Mouse (Mus musculus) ES-Bruce4 (cell line): ENCODE results near the gene Chp2. TPM values are rescaled to one million over a fixed set of nuclear protein-coding genes. Genes with fewer than 3 reads are reported as not detected.
A peak's percentile ranks its signal among the peaks of the same experiment; 100 is the strongest.

Source experiments
- H3K27ac ChIP-seq: 2 replicates; pipeline ENCODE4 v1.5.1; 2012; ENCODE audit warnings: low read length, inconsistent platforms; ENCODE audit not compliant: insufficient read depth
- H3K27me3 ChIP-seq: 2 replicates; pipeline ENCODE4 v1.6.1; 2012; ENCODE audit warnings: mild to moderate bottlenecking, low read length, inconsistent platforms; ENCODE audit not compliant: control insufficient read depth, poor library complexity, insufficient read depth, severe bottlenecking
- H3K36me3 ChIP-seq: 2 replicates; pipeline ENCODE4 v1.6.1; 2012; ENCODE audit warnings: inconsistent platforms, mild to moderate bottlenecking, low read length, moderate library complexity; ENCODE audit not compliant: control insufficient read depth, poor library complexity, insufficient read depth, severe bottlenecking
- H3K4me1 ChIP-seq: one replicate; pipeline ENCODE4 v1.8.1; 2011; ENCODE audit warnings: low read length; ENCODE audit not compliant: control insufficient read depth, insufficient read depth
- H3K4me3 ChIP-seq: 2 replicates; pipeline ENCODE4 v1.5.1; 2011; ENCODE audit warnings: low read depth, mild to moderate bottlenecking, low read length
- H3K9ac ChIP-seq: 2 replicates; pipeline ENCODE4 v1.6.1; 2012; ENCODE audit warnings: low read depth, mild to moderate bottlenecking, inconsistent platforms; ENCODE audit not compliant: poor library complexity, severe bottlenecking
- H3K9me3 ChIP-seq: replicated peaks from 2 replicates; pipeline ENCODE4 v1.6.1; 2012; ENCODE audit warnings: mild to moderate bottlenecking, low read length, inconsistent platforms; ENCODE audit not compliant: control insufficient read depth, poor library complexity, insufficient read depth, severe bottlenecking
- CTCF ChIP-seq: IDR thresholded peaks from one replicate; pipeline ENCODE4 v1.8.1; 2011; ENCODE audit warnings: low read depth, low read length
- EP300 ChIP-seq: IDR thresholded peaks from 2 replicates; pipeline ENCODE4 v1.6.1; 2011; ENCODE audit warnings: low read depth, low read length; ENCODE audit not compliant: insufficient read depth
- POLR2A ChIP-seq: IDR thresholded peaks from one replicate; pipeline ENCODE4 v1.8.1; 2011; ENCODE audit warnings: low read length; ENCODE audit not compliant: insufficient read depth
- polyA plus RNA-seq: library from polyadenylated mRNA; stranded (reverse); fragments of >200 nt; gene quantifications from 2 replicates; pipeline ENCODE4 v1.2.4, GENCODE M21; 2011; ENCODE audit warnings: low read depth; ENCODE audit not compliant: missing spikeins, insufficient read depth, insufficient read length

Chp2 gene
- polyA plus RNA-seq, 1 experiment = not detected

GRCm38 (mm10) chr7:122244166-122244565, 24.9 kb downstream of the Chp2 start:
- H3K27ac ChIP-seq = no peak overlapping the region
- TF ChIP-seq POLR2A (no peak), EP300 (no peak), CTCF (no peak)

GRCm38 (mm10) chr7:122244584-122244983, 25.3 kb downstream of the Chp2 start:
- Histone ChIP-seq H3K27me3 (no peaks in the 10 kb centered on the region), H3K4me3 (no peak overlapping the region), H3K36me3 (no peaks in the 10 kb centered on the region), H3K27ac (no peak overlapping the region), H3K9me3 (no peaks in the 10 kb centered on the region), H3K9ac (no peak overlapping the region), H3K4me1 (no peaks in the 10 kb centered on the region)
- TF ChIP-seq POLR2A = no peak
- TF ChIP-seq CTCF = no peak
- TF ChIP-seq EP300 = no peak

More at GRCm38 (mm10) chr7:122244166-122244565, 24.9 kb downstream of the Chp2 start:
- H3K27me3 ChIP-seq = no peaks in the 10 kb centered on the region
- no peak overlapping the region for H3K4me3 ChIP-seq
- no peaks in the 10 kb centered on the region for H3K4me1 ChIP-seq
- no peak overlapping the region for H3K9ac ChIP-seq
- no peaks in the 10 kb centered on the region for H3K36me3 ChIP-seq
- no peaks in the 10 kb centered on the region for H3K9me3 ChIP-seq

DNA sequence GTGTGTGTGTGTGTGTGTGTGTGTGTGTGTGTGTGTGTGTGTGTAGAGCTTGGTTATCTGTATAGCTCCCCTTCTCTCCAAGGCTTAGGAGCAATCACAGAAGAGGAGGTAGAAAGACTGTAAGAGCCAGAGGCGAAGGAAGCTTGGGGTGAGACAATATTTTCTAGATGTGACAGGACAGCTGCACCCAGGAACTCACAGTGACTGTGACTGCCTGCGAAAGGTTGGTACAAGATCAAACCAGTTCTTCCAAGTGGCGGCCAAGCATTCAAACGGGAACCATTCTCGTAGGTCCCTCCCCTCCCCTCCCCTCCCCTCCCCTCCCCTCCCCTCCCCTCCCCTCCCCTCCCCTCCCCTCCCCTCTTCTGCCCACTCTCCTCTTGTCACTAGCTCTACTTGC, 26.7 kb downstream of the Chp2 start:
- Histone ChIP-seq H3K36me3 (no peaks in the 10 kb centered on the region), H3K27ac (no peak overlapping the region), H3K27me3 (no peaks in the 10 kb centered on the region), H3K9ac (no peak overlapping the region), H3K9me3 (no peaks in the 10 kb centered on the region), H3K4me1 (no peaks in the 10 kb centered on the region), H3K4me3 (no peak overlapping the region)
- TF ChIP-seq POLR2A (no peak), EP300 (no peak), CTCF (no peak)

DNA sequence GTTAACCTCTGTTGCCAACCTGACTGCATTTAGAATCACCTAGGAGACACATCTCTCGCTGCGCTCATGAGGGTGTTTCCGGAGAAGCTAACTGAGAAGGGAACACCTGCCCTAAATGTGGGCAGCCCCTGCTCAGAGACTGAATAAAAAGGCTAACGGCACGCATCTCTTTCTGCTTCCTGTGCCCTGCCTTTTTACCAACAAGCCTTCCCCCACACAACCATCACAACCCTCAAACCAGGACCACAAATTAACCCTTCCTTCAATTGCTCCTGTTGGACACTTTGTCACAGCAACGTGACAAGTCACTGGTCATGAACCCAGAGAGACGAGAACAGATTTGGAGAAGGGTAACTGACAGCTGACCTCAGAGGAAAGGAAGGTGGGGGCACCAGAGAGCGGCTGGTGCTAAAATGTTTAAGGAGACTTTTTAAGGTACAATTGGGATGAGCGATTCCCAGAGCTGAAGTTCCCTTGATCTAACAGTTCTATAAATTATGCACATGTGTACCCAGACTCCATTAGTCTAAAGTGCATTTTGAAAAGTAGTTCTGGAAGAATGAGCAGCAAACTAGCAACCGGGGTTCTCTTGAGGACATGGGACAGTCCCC, 28.1 kb downstream of the Chp2 start:
- Histone ChIP-seq H3K36me3 (no peaks in the 10 kb centered on the region), H3K27ac (no peak overlapping the region), H3K27me3 (no peaks in the 10 kb centered on the region), H3K9me3 (no peaks in the 10 kb centered on the region), H3K4me3 (no peak overlapping the region), H3K4me1 (no peaks in the 10 kb centered on the region), H3K9ac (no peak overlapping the region)
- TF ChIP-seq CTCF = no peak
- no peak for TF ChIP-seq POLR2A
- no peak for TF ChIP-seq EP300

- Histone ChIP-seq H3K9me3 (no peaks in the 10 kb centered on the region), H3K4me3 (no peak overlapping the region), H3K4me1 (no peaks in the 10 kb centered on the region), H3K9ac (no peak overlapping the region), H3K27ac (no peak overlapping the region), H3K27me3 (no peaks in the 10 kb centered on the region), H3K36me3 (no peaks in the 10 kb centered on the region)
- TF ChIP-seq EP300 (no peak), POLR2A (no peak), CTCF (no peak)
These were observed 30.1 kb downstream of the Chp2 start for GRCm38 (mm10) chr7:122249321-122249821.

DNA sequence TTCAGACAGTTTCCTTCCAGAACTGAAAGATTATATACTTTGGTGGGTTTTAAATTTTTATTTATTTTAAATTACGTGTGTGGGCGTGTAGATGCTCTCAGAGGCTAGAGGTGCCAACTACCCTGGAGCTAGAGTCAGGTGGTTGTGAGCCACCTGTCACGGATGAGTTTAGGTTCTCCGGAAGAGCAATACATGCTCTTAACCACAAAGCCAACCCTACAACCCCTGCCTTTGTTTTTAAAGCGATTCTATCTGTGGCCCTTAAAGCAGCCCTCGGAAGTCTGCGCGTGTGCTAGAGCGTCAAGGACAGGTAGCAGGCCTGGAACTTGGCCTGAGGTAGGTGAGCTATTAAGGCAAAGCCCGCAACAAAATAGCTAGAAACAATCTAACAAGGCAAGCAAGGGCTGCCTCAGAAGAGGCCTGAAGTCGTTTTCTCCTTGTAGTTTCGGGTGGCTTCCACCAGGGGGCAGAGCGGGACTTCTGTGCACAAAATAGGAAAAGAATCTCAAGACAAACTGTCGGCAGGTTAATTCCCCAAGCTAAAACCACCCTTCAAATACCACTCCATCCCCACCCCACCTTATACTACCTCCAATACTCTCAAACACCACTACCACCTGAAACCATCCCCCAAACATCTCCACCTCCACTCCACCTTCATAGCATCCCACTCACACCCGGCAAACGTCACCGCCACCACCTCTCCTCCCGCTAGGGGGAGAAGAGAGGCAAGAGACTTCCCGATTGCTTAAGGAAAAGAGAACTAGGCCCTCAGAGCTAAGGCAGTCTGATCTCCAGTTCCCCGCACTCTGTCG, 32.1 kb downstream of the Chp2 start:
- Histone ChIP-seq H3K27me3 (no peaks in the 10 kb centered on the region), H3K27ac (no peak overlapping the region), H3K4me1 (no peaks in the 10 kb centered on the region), H3K9ac (no peak overlapping the region), H3K9me3 (no peaks in the 10 kb centered on the region), H3K36me3 (no peaks in the 10 kb centered on the region), H3K4me3 (no peak overlapping the region)
- TF ChIP-seq CTCF (peak; percentile 63), POLR2A (no peak)
